Mouse (Mus musculus): ENCODE measurements around the gene Ammecr1.

The Ammecr1 gene

GRCm38 (mm10) chrX:142916719-142917118, 49.8 kb downstream of the Ammecr1 start:
- no peak for DNase-seq (ENCODE audit: low spot score in 2 of 2)

- DNase-seq (ENCODE audit: low spot score in 2 of 2), result no peak
Observed at GRCm38 (mm10) chrX:142914208-142914607, 52.3 kb downstream of the Ammecr1 start.

- DNase-seq (ENCODE audit: low spot score in 2 of 2), result no peak
Observed at GRCm38 (mm10) chrX:142903854-142904253, 62.7 kb downstream of the Ammecr1 start.

- DNase-seq (ENCODE audit: low spot score in 2 of 2), result no peak
Observed at GRCm38 (mm10) chrX:142902599-142902998, 63.9 kb downstream of the Ammecr1 start.

- DNase-seq (ENCODE audit: low spot score in 2 of 2), result no peak
Observed at GRCm38 (mm10) chrX:142901915-142902314, 64.6 kb downstream of the Ammecr1 start.

GRCm38 (mm10) chrX:142898295-142898887, 68.1 kb downstream of the Ammecr1 start:
- DNase-seq (ENCODE audit: low spot score in 2 of 2), result no peak

- DNase-seq (ENCODE audit: low spot score in 2 of 2), result no peak
Observed at GRCm38 (mm10) chrX:142897477-142898000, 69.0 kb downstream of the Ammecr1 start.

- no peak for DNase-seq (ENCODE audit: low spot score in 2 of 2)
Observed at GRCm38 (mm10) chrX:142895316-142895715, 71.2 kb downstream of the Ammecr1 start.

GRCm38 (mm10) chrX:142885962-142886361, 80.6 kb downstream of the Ammecr1 start:
- DNase-seq (ENCODE audit: low spot score in 2 of 2), result no peak

GRCm38 (mm10) chrX:142883593-142883992, 82.9 kb downstream of the Ammecr1 start:
- no peak for DNase-seq (ENCODE audit: low spot score in 2 of 2)

GRCm38 (mm10) chrX:142882255-142882654, 84.3 kb downstream of the Ammecr1 start:
- DNase-seq (ENCODE audit: low spot score in 2 of 2), result no peak

- no peak for DNase-seq (ENCODE audit: low spot score in 2 of 2)
Observed at GRCm38 (mm10) chrX:142869844-142870243, 96.7 kb downstream of the Ammecr1 start.

- DNase-seq (ENCODE audit: low spot score in 2 of 2), result no peak
Observed at GRCm38 (mm10) chrX:142848032-142848431, 118.5 kb downstream of the Ammecr1 start.

GRCm38 (mm10) chrX:142846266-142846665, 120.3 kb downstream of the Ammecr1 start:
- DNase-seq (ENCODE audit: low spot score in 2 of 2), result no peak

- no peak for DNase-seq (ENCODE audit: low spot score in 2 of 2)
Observed at GRCm38 (mm10) chrX:142841916-142842315, 124.6 kb downstream of the Ammecr1 start.

GRCm38 (mm10) chrX:142839411-142839810, 127.1 kb downstream of the Ammecr1 start:
- no peak for DNase-seq (ENCODE audit: low spot score in 2 of 2)

- no peak for DNase-seq (ENCODE audit: low spot score in 2 of 2)
Observed at GRCm38 (mm10) chrX:142838841-142839240, 127.7 kb downstream of the Ammecr1 start.

GRCm38 (mm10) chrX:142837316-142837715, 129.2 kb downstream of the Ammecr1 start:
- no peak for DNase-seq (ENCODE audit: low spot score in 2 of 2)

- no peak for DNase-seq (ENCODE audit: low spot score in 2 of 2)
Observed at GRCm38 (mm10) chrX:142836399-142836798, 130.1 kb downstream of the Ammecr1 start.

GRCm38 (mm10) chrX:142834807-142835206, 131.7 kb downstream of the Ammecr1 start:
- no peak for DNase-seq (ENCODE audit: low spot score in 2 of 2)

- DNase-seq (ENCODE audit: low spot score in 2 of 2), result no peak
Observed at GRCm38 (mm10) chrX:142833164-142833796, 133.2 kb downstream of the Ammecr1 start.

GRCm38 (mm10) chrX:142832221-142832620, 134.3 kb downstream of the Ammecr1 start:
- no peak for DNase-seq (ENCODE audit: low spot score in 2 of 2)

- DNase-seq (ENCODE audit: low spot score in 2 of 2), result no peak
Observed at GRCm38 (mm10) chrX:142830572-142830971, 136.0 kb downstream of the Ammecr1 start.
